Mouse (Mus musculus) kidney, adult 18-20 months (tissue): ENCODE data around the gene Olfr796.

ENCODE experiments used
- DNase-seq: peaks from one replicate; pipeline ENCODE4 v3.0.0; 2021

The Olfr796 gene

DNA sequence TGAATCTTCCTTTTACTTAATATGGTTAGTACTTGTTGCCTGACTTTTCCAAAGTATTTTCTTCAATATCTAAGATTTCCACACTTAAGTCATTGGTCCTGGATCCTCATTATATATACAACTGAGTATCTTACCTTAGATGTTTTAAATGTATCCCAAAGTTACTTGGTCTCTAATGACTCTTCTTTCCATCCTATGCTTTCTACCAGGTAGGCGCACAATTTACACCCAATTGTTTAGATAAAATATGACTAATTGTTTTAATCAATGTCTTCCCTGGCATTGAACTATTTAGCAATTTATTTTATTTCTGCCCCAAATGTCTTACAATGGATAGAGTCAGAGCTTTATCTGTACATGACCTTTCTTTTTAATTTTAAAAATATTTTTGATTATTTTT lies at the start of gene Olfr796:
Olfr796 (minus strand) TSS at position 101 of the 400 bp plus-strand sequence.
- no peak for DNase-seq

DNA sequence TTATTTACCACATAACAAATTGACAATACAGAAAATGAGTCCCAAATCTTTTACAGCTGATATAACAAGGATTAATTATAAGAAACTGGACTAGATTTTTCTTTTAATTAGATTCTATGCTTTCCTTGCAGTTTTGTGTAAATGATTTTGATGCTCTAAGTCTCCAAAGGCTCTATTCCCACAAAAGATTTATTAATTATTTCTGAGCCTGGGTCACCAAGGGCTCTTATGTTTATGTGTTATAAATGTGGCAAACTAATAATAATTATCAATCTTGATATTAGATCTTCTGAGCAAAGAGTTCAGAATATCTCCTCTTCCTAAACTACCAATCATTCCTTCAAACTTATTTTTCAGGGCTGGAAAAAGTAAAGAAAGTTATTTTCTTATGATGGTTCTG lies 45.0 kb upstream of the Olfr796 start, which contains the start of gene Olfr800:
Olfr800 (plus strand) TSS at position 301 of the 400 bp plus-strand sequence.
- no peak for DNase-seq

DNA sequence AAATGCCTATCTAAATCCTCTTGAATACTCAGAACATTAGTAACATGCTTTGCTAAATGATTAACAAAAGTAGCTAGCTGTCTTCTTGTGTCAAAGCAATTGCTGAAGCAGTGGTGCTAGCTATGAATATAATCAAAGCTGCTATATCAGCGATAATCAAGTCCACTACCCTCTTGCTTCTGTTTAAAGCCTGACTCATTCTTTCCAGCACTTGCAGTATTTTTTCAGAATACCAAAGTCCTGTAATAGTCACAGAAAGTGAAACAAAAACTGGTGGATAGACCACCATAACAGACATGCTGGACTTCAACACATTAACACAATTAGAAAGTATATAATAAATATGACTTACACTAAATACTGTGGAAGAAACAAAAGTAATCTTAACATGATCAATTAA lies 39.4 kb upstream of the Olfr796 start:
- DNase-seq = no peak

DNA sequence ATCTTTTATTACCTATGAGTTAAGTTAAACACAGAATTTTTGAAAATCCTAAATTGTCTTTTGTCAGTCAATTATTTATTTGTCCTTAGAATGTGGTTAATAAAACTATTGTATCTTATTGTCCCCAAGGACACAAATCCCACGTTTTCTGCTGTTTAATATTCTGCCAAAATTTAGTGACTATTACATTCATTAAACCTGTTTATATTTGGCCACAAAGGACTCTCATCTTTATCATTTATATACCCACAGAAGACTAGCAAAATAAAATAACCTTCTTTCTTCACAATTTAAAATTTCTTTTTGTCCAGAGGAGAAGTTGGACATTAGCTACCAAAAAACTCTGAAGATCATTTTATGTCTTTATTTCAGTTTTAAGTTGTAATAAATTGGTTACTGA lies 24.8 kb upstream of the Olfr796 start, which contains the start of gene Olfr799:
Olfr799 (plus strand) TSS at position 301 of the 400 bp plus-strand sequence.
- DNase-seq = no peak

DNA sequence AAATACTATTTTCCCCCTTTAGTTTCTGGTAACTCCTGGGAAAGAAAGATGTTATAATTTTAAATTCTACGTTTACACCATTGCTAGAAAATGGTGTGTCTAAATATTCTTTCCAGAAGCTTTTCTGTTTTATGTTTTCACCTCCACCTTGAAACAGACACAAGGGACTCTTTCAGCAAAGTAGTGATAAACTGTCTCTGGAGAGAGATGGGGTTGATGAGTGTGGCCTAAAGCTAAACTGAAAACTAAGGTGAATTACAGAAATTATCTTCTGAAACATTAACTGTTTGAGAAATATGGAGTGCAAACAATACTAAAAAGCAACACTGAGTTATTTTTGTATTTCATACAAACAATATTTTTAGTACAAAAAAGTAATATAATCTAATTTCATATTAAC lies 15.5 kb upstream of the Olfr796 start, which contains the start of gene Olfr798:
Olfr798 (minus strand) TSS at position 101 of the 400 bp plus-strand sequence.
- no peak for DNase-seq

DNA sequence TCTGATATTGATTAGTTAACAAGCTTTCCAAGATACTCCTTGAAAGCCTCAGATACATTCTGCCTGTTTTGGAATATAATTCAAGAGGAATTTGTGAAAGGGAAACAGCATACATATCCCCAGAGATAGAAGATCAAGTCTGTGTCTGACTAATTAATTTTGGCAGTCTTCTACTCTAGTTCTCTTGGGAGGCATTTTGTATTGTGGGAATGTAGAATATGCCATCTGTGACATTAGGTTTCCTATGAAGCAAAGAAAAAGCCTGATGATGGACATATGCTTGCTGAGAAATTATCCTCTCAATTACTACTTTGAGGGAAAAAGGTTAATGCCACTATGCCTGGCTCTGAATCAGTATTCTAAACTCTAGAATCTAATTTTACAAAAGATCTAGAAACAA lies 10.9 kb upstream of the Olfr796 start:
- DNase-seq = no peak

DNA sequence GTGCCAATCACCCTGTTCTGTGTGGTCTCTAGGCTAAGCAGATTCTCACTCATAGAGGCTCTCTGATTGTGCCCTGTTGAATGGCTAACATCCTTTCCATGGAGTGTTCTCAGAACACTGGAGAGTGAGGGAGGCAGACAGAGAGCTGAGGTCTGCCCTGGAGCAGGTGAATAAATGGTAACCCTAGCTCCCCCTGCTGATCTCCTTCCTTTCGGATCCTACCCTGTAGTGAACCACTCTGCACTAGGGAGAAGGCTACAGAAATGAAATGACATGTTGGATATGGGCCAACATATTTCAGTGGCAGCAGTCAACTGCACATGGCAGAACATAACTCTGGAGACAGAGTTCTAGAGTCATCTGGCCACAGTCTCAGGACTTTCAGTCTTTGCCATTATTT lies 9.4 kb upstream of the Olfr796 start:
- DNase-seq = no peak

DNA sequence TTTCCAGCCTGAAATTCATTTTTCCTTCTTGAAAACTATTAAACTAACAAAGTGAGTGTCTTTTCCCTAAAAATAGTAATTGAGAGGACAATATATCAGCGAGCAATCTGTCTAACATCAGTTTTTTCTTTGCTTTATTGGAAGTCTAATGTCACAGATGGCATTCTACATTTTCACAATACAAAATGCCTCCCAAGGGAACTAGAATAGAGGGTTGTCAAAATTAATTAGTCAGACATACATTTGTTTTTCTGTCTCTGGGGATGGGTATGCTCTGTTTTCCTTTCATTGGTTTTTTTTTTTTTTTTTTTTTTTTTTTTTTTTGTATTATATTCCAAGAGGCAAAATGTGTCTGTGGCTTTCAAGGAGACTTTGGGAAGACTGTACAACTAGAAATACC lies 35.3 kb downstream of the Olfr796 start:
- no peak for DNase-seq

DNA sequence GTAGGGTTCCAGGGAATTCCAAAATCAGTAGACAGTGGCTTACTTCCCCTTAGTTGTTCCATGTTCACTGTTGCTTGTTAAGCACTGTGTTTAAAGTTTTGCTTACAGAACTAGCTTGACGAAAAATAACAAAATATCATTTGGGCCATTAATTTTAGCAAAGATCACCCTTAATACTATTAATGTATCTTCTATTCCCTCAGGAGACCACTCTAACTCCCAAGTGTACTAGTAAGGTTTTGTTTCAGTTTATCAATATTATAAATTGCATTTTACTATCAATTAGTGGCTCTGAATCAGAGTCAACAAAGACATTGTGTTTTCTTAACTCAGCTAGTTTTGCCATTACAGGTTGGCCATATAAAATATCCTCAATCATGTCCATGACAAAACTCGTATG lies 45.0 kb downstream of the Olfr796 start, which contains the start of gene Olfr794:
Olfr794 (plus strand) TSS at position 301 of the 400 bp plus-strand sequence.
- no peak for DNase-seq
